Mouse (Mus musculus) brain, embryonic 14.5 days (tissue): ENCODE data around the gene Kif1a.

Experiments
- CTCF ChIP-seq: fragments of 200-500 bp; IDR thresholded peaks from 2 replicates; pipeline ENCODE4 v1.5.1; 2012; ENCODE audit warnings: inconsistent platforms, mild to moderate bottlenecking, moderate library complexity, borderline replicate concordance; ENCODE audit not compliant: insufficient read depth, insufficient read length; ENCODE audit errors: extremely low read depth
- POLR2A ChIP-seq: fragments of 200-500 bp; IDR thresholded peaks from 2 replicates; pipeline ENCODE4 v1.6.1; 2012; ENCODE audit warnings: mild to moderate bottlenecking, inconsistent platforms, borderline replicate concordance; ENCODE audit not compliant: poor library complexity, insufficient read depth, insufficient read length, severe bottlenecking; ENCODE audit errors: extremely low read depth

- no peak for TF ChIP-seq POLR2A
- no peak for TF ChIP-seq CTCF
Measured at GRCm38 (mm10) chr1:93050071-93050470, 51.7 kb downstream of the Kif1a start.
